Mouse (Mus musculus): Measurements from ENCODE around the gene Sema4d. TPM values are rescaled to one million over a fixed set of nuclear protein-coding genes. Genes with fewer than 3 reads are reported as not detected.
A peak's percentile ranks its signal among the peaks of the same experiment; 100 is the strongest.

The Sema4d gene
- total and polyA plus RNA-seq, 2 experiments from 2014 or later: 11.6 to 18.2 TPM

DNA sequence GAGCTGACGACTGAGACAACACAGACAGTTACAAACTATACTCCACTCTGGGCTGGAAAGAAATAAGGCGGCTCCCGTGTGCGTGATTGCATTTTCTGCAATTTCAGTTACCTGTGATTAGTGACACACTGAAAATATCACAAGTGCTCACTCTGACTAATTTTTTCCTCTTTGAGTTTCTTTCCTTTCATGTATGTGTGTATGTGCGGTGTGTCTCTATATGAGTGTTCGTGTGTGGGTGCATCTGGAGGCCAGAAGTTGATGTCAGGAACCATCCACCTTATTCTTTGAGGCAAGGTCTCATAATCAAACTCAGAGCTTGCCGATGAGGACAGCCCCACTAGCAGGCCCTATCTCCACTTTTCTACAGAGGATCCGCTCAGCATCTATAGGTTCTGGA lies 81.5 kb downstream of the Sema4d start:
- 90% methylated on average over 8 of the region's 8 CpGs for WGBS
- H3K27ac ChIP-seq (ENCODE audit: low read depth): no peak overlapping the region

GRCm38 (mm10) chr13:51710738-51711137 lies 82.8 kb downstream of the Sema4d start:
- no peak overlapping the region for H3K4me3 ChIP-seq (ENCODE audit: low read depth, low read length)
- no peak for TF ChIP-seq EP300 (IDR thresholded peaks at IDR 0.05; ENCODE audit: low read depth)
- no peak for TF ChIP-seq CTCF (IDR thresholded peaks at IDR 0.05; ENCODE audit: low read depth)
- H3K4me1 ChIP-seq (ENCODE audit: control insufficient read depth, insufficient read depth): 0 out of 2 replicates have a peak, but pooled peaks cover 4% of the 10 kb centered on the region
- no peaks in the 10 kb centered on the region for H3K9me3 ChIP-seq (replicated peaks; ENCODE audit: control insufficient read depth, low read length)
- H3K27ac ChIP-seq (ENCODE audit: low read depth): no peak overlapping the region
- 54% methylated on average over 7 of the region's 7 CpGs for WGBS
- H3K36me3 ChIP-seq (replicated peaks; ENCODE audit: control insufficient read depth, insufficient read depth, low read length): peaks cover 24% of the 10 kb centered on the region; the same call in 1 of the 2 replicates
- DNase-seq (ENCODE audit: low spot score) (no peak), ATAC-seq (ENCODE audit: insufficient read depth, low read depth) (no peak)
- H3K27me3 ChIP-seq (ENCODE audit: control insufficient read depth, insufficient read depth, low read length): no peaks in the 10 kb centered on the region
- no peak overlapping the region for H3K9ac ChIP-seq (replicated peaks; ENCODE audit: low read depth, low read length)
- H3K4me2 ChIP-seq (ENCODE audit: low read depth, low read length): no peak overlapping the region

More for the DNA sequence above, 81.5 kb downstream of the Sema4d start:
- Histone ChIP-seq H3K4me2 (ENCODE audit: low read depth, low read length) (no peak overlapping the region), H3K4me1 (ENCODE audit: control insufficient read depth, insufficient read depth) (no peaks in the 10 kb centered on the region), H3K36me3 (replicated peaks; ENCODE audit: control insufficient read depth, insufficient read depth, low read length) (peaks cover 24% of the 10 kb centered on the region; the same call in 1 of the 2 replicates), H3K9ac (replicated peaks; ENCODE audit: low read depth, low read length) (no peak overlapping the region), H3K4me3 (ENCODE audit: low read depth, low read length) (no peak overlapping the region), H3K27me3 (ENCODE audit: control insufficient read depth, insufficient read depth, low read length) (no peaks in the 10 kb centered on the region), H3K9me3 (replicated peaks; ENCODE audit: control insufficient read depth, low read length) (no peaks in the 10 kb centered on the region)
- TF ChIP-seq EP300 (IDR thresholded peaks at IDR 0.05; ENCODE audit: low read depth) (no peak), CTCF (IDR thresholded peaks at IDR 0.05; ENCODE audit: low read depth) (no peak)
- DNase-seq (ENCODE audit: low spot score): no peak
- ATAC-seq (ENCODE audit: insufficient read depth, low read depth): no peak

GRCm38 (mm10) chr13:51705882-51706854 lies 87.4 kb downstream of the Sema4d start:
- DNase-seq (ENCODE audit: low spot score) (no peak), ATAC-seq (ENCODE audit: insufficient read depth, low read depth) (no peak)
- TF ChIP-seq EP300 (IDR thresholded peaks at IDR 0.05; ENCODE audit: low read depth) (no peak), CTCF (IDR thresholded peaks at IDR 0.05; ENCODE audit: low read depth) (no peak)
- Histone ChIP-seq H3K9me3 (replicated peaks; ENCODE audit: control insufficient read depth, low read length) (no peaks in the 10 kb centered on the region), H3K27me3 (ENCODE audit: control insufficient read depth, insufficient read depth, low read length) (no peaks in the 10 kb centered on the region), H3K36me3 (replicated peaks; ENCODE audit: control insufficient read depth, insufficient read depth, low read length) (peaks cover 33% of the 10 kb centered on the region; the same call in 1 of the 2 replicates), H3K4me1 (ENCODE audit: control insufficient read depth, insufficient read depth) (0 out of 2 replicates have a peak, but pooled peaks cover 4% of the 10 kb centered on the region), H3K9ac (replicated peaks; ENCODE audit: low read depth, low read length) (no peak overlapping the region), H3K4me2 (ENCODE audit: low read depth, low read length) (no peak overlapping the region), H3K27ac (ENCODE audit: low read depth) (no peak overlapping the region), H3K4me3 (ENCODE audit: low read depth, low read length) (no peak overlapping the region)
- 64% methylated on average over 22 of the region's 22 CpGs for WGBS

DNA sequence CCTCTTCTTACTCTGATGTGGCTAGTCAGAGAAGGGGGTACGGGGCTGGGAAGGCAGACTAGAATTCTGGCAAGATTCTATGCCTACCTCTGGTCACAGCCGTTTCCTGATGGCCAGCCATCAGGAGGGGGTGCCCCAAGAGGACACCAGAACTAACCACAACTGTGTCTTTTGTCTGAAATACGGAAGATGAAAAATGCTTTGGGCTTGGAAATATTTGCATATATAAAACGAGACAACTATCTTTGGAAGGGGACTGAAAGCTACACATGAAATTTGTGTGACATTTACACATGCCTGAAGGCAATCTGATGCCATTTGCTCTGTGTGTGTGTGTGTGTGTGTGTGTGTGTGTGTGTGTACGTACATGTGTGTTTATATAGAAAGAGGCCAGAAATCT lies 89.7 kb downstream of the Sema4d start:
- no peak for ATAC-seq (ENCODE audit: insufficient read depth, low read depth)
- H3K4me1 ChIP-seq (ENCODE audit: control insufficient read depth, insufficient read depth): 0 out of 2 replicates have a peak, but pooled peaks cover 4% of the 10 kb centered on the region
- DNase-seq (ENCODE audit: low spot score): no peak
- H3K9ac ChIP-seq (replicated peaks; ENCODE audit: low read depth, low read length): no peak overlapping the region
- H3K36me3 ChIP-seq (replicated peaks; ENCODE audit: control insufficient read depth, insufficient read depth, low read length): 0 out of 2 replicates have a peak, but pooled peaks cover 19% of the 10 kb centered on the region
- no peak overlapping the region for H3K27ac ChIP-seq (ENCODE audit: low read depth)
- 78% methylated on average over 5 of the region's 5 CpGs for WGBS
- no peak overlapping the region for H3K4me2 ChIP-seq (ENCODE audit: low read depth, low read length)
- H3K9me3 ChIP-seq (replicated peaks; ENCODE audit: control insufficient read depth, low read length): no peaks in the 10 kb centered on the region
- TF ChIP-seq EP300 (IDR thresholded peaks at IDR 0.05; ENCODE audit: low read depth) (no peak), CTCF (IDR thresholded peaks at IDR 0.05; ENCODE audit: low read depth) (no peak)
- H3K4me3 ChIP-seq (ENCODE audit: low read depth, low read length): no peak overlapping the region
- H3K27me3 ChIP-seq (ENCODE audit: control insufficient read depth, insufficient read depth, low read length): no peaks in the 10 kb centered on the region

GRCm38 (mm10) chr13:51698318-51698717 lies 95.2 kb downstream of the Sema4d start:
- no peak for DNase-seq (ENCODE audit: low spot score)
- peak overlapping the region; percentile 58; the same call in 1 of the 2 replicates for H3K27ac ChIP-seq (ENCODE audit: low read depth)
- 40% methylated on average over 3 of the region's 3 CpGs for WGBS
- TF ChIP-seq EP300 (IDR thresholded peaks at IDR 0.05; ENCODE audit: low read depth) (no peak), CTCF (IDR thresholded peaks at IDR 0.05; ENCODE audit: low read depth) (no peak)
- peaks cover 13% of the 10 kb centered on the region for H3K4me1 ChIP-seq (ENCODE audit: control insufficient read depth, insufficient read depth)
- 0 out of 2 replicates have a peak, but pooled peaks cover 16% of the 10 kb centered on the region for H3K36me3 ChIP-seq (replicated peaks; ENCODE audit: control insufficient read depth, insufficient read depth, low read length)
- no peak overlapping the region for H3K4me2 ChIP-seq (ENCODE audit: low read depth, low read length)
- no peak for ATAC-seq (ENCODE audit: insufficient read depth, low read depth)
- H3K9me3 ChIP-seq (replicated peaks; ENCODE audit: control insufficient read depth, low read length): no peaks in the 10 kb centered on the region
- H3K27me3 ChIP-seq (ENCODE audit: control insufficient read depth, insufficient read depth, low read length): no peaks in the 10 kb centered on the region
- H3K4me3 ChIP-seq (ENCODE audit: low read depth, low read length): no peak overlapping the region
- no peak overlapping the region for H3K9ac ChIP-seq (replicated peaks; ENCODE audit: low read depth, low read length)
